Mouse (Mus musculus): ENCODE results near the gene Trim28. TPM values are rescaled to one million over a fixed set of nuclear protein-coding genes. Genes with fewer than 3 reads are reported as not detected.
"Not testable (repeated sequence)": the region's sequence is repeated elsewhere in the genome, so short reads cannot be mapped to it uniquely, and the experiment has no call there.

The Trim28 gene
- polyA plus RNA-seq, 1 experiment from 2014 or later: 396 TPM

GRCm38 (mm10) chr7:13053961-13054286 lies 55.0 kb downstream of the Trim28 start:
- Histone ChIP-seq H3K36me3 (replicated peaks) (no peaks in the 10 kb centered on the region), H3K4me3 (replicated peaks) (peak overlapping the region; percentile 55), H3K9me3 (no peaks in the 10 kb centered on the region), H3K27me3 (no peaks in the 10 kb centered on the region), H3K4me1 (peaks cover 6% of the 10 kb centered on the region; the same call in 1 of the 2 replicates), H3K9ac (peak overlapping the region; percentile 64), H3K27ac (peak overlapping the region; percentile 96), H3K4me2 (peak overlapping the region; percentile 59)
- no peak for ATAC-seq (ENCODE audit: low FRiP score)
- WGBS: 2% methylated on average over 15 of the region's 15 CpGs

- H3K4me2 ChIP-seq: peak within 1 kb of the TSS; percentile 59
- under 1% methylated on average over 41 of the region's 41 CpGs for WGBS
- peak within 1 kb of the TSS; percentile 96 for H3K27ac ChIP-seq
- H3K9me3 ChIP-seq: no peaks in the 10 kb centered on the region
- H3K4me1 ChIP-seq: peaks cover 6% of the 10 kb centered on the region; the same call in 1 of the 2 replicates
- H3K27me3 ChIP-seq: no peaks in the 10 kb centered on the region
- peak within 1 kb of the TSS; percentile 64 for H3K9ac ChIP-seq
- ATAC-seq (ENCODE audit: low FRiP score): peak; percentile 95
- H3K4me3 ChIP-seq (replicated peaks): peak within 1 kb of the TSS; percentile 55
- no peaks in the 10 kb centered on the region for H3K36me3 ChIP-seq (replicated peaks)
Observed at GRCm38 (mm10) chr7:13054287-13055010, 55.5 kb downstream of the Trim28 start, which contains the start of gene Mzf1. Mzf1 (minus strand) TSS chr7:13054764.

GRCm38 (mm10) chr7:13056913-13057700 lies 58.2 kb downstream of the Trim28 start:
- Histone ChIP-seq H3K27ac (no peak overlapping the region), H3K9ac (no peak overlapping the region), H3K9me3 (no peaks in the 10 kb centered on the region), H3K4me1 (peaks cover 6% of the 10 kb centered on the region; the same call in 1 of the 2 replicates), H3K36me3 (replicated peaks) (no peaks in the 10 kb centered on the region), H3K4me2 (no peak overlapping the region), H3K27me3 (no peaks in the 10 kb centered on the region), H3K4me3 (replicated peaks) (no peak overlapping the region)
- ATAC-seq (ENCODE audit: low FRiP score): no peak
- WGBS: 56% methylated on average over 8 of the region's 8 CpGs

- H3K36me3 ChIP-seq (replicated peaks): no peaks in the 10 kb centered on the region
- no peaks in the 10 kb centered on the region for H3K27me3 ChIP-seq
- no peak overlapping the region for H3K9ac ChIP-seq
- no peaks in the 10 kb centered on the region; the same call in 1 of the 2 replicates for H3K4me1 ChIP-seq
- no peak overlapping the region for H3K4me2 ChIP-seq
- H3K4me3 ChIP-seq (replicated peaks): no peak overlapping the region
- H3K27ac ChIP-seq: no peak overlapping the region
- 90% methylated on average over 9 of the region's 9 CpGs for WGBS
- H3K9me3 ChIP-seq: 0 out of 2 replicates have a peak, but pooled peaks cover 8% of the 10 kb centered on the region
- ATAC-seq (ENCODE audit: low FRiP score): no peak
Observed at GRCm38 (mm10) chr7:13059536-13059935, 60.6 kb downstream of the Trim28 start.

GRCm38 (mm10) chr7:13063399-13063798 lies 64.5 kb downstream of the Trim28 start:
- not testable (repeated sequence) for H3K4me3 ChIP-seq (replicated peaks); H3K36me3 ChIP-seq (replicated peaks); H3K9ac ChIP-seq; H3K27me3 ChIP-seq; H3K4me2 ChIP-seq; H3K27ac ChIP-seq; H3K4me1 ChIP-seq; ATAC-seq (ENCODE audit: low FRiP score)
- H3K9me3 ChIP-seq: 0 out of 2 replicates have a peak, but pooled peaks cover 12% of the 10 kb centered on the region
- WGBS: 59% methylated on average over 2 of the region's 2 CpGs

- no peak overlapping the region for H3K27ac ChIP-seq
- WGBS: 56% methylated on average over 5 of the region's 5 CpGs
- no peak for ATAC-seq (ENCODE audit: low FRiP score)
- H3K27me3 ChIP-seq: no peaks in the 10 kb centered on the region
- H3K9ac ChIP-seq: no peak overlapping the region
- no peaks in the 10 kb centered on the region for H3K4me1 ChIP-seq
- H3K4me3 ChIP-seq (replicated peaks): no peak overlapping the region
- H3K9me3 ChIP-seq: no peaks in the 10 kb centered on the region
- no peaks in the 10 kb centered on the region for H3K36me3 ChIP-seq (replicated peaks)
- H3K4me2 ChIP-seq: no peak overlapping the region
Observed at GRCm38 (mm10) chr7:13072293-13072692, 73.4 kb downstream of the Trim28 start.

Other genes starting within 250 kb of the Trim28 start
- 13.6 and 15.2 TPM in 2 replicates for gene Zscan18, start 195.5 kb upstream of the Trim28 start, polyA plus RNA-seq (2016; fragmentation: Nextera tagmentation; extraction: Ambion mirVana)
- 25.4 and 28.2 TPM in 2 replicates for gene Zfp329, start 180.3 kb upstream of the Trim28 start, polyA plus RNA-seq (2016; fragmentation: Nextera tagmentation; extraction: Ambion mirVana)
- gene Zfp110, start 164.4 kb upstream of the Trim28 start, polyA plus RNA-seq (2016; fragmentation: Nextera tagmentation; extraction: Ambion mirVana): 32.4 and 34.5 TPM in 2 replicates
- gene Zfp128, start 117.9 kb upstream of the Trim28 start, polyA plus RNA-seq (2016; fragmentation: Nextera tagmentation; extraction: Ambion mirVana): 6.0 and 6.2 TPM in 2 replicates
- 13.8 and 15.8 TPM in 2 replicates for gene Zscan22, start 101.3 kb upstream of the Trim28 start, polyA plus RNA-seq (2016; fragmentation: Nextera tagmentation; extraction: Ambion mirVana)
- 585 and 638 TPM in 2 replicates for gene Rps5, start 76.8 kb upstream of the Trim28 start, polyA plus RNA-seq (2016; fragmentation: Nextera tagmentation; extraction: Ambion mirVana)
- gene Rnf225, start 71.7 kb upstream of the Trim28 start, polyA plus RNA-seq (2016; fragmentation: Nextera tagmentation; extraction: Ambion mirVana): 0.81 and 0.83 TPM in 2 replicates
- gene Zfp324, start 33.3 kb upstream of the Trim28 start, polyA plus RNA-seq (2016; fragmentation: Nextera tagmentation; extraction: Ambion mirVana): 11.3 and 12.4 TPM in 2 replicates
- 15.3 and 15.7 TPM in 2 replicates for gene Zfp446, start 21.3 kb upstream of the Trim28 start, polyA plus RNA-seq (2016; fragmentation: Nextera tagmentation; extraction: Ambion mirVana)
- gene Slc27a5, start 922 bp upstream of the Trim28 start, polyA plus RNA-seq (2016; fragmentation: Nextera tagmentation; extraction: Ambion mirVana): 0.14 and 0.18 TPM in 2 replicates
- gene Zbtb45, start 10.9 kb downstream of the Trim28 start, polyA plus RNA-seq (2016; fragmentation: Nextera tagmentation; extraction: Ambion mirVana): 34.9 and 35.9 TPM in 2 replicates
- gene Chmp2a, start 35.7 kb downstream of the Trim28 start, polyA plus RNA-seq (2016; fragmentation: Nextera tagmentation; extraction: Ambion mirVana): 127 and 132 TPM in 2 replicates
- 107 and 154 TPM in 2 replicates for gene Ube2m, start 39.2 kb downstream of the Trim28 start, polyA plus RNA-seq (2016; fragmentation: Nextera tagmentation; extraction: Ambion mirVana)
- 5.3 and 5.4 TPM in 2 replicates for gene Mzf1, start 55.6 kb downstream of the Trim28 start, polyA plus RNA-seq (2016; fragmentation: Nextera tagmentation; extraction: Ambion mirVana)
- gene Vmn1r85, start 96.1 kb downstream of the Trim28 start, polyA plus RNA-seq (2016; fragmentation: Nextera tagmentation; extraction: Ambion mirVana): not detected in 2 replicates
- gene Vmn1r86, start 120.8 kb downstream of the Trim28 start, polyA plus RNA-seq (2016; fragmentation: Nextera tagmentation; extraction: Ambion mirVana): not detected in 2 replicates
- not detected in 2 replicates for gene Vmn1r87, start 141.0 kb downstream of the Trim28 start, polyA plus RNA-seq (2016; fragmentation: Nextera tagmentation; extraction: Ambion mirVana)
- 0.03 TPM in 1 of 2 replicates, not detected in the other for gene Vmn1r88, start 160.5 kb downstream of the Trim28 start, polyA plus RNA-seq (2016; fragmentation: Nextera tagmentation; extraction: Ambion mirVana)
- not detected in 2 replicates for gene Vmn1r89, start 213.9 kb downstream of the Trim28 start, polyA plus RNA-seq (2016; fragmentation: Nextera tagmentation; extraction: Ambion mirVana)

Data from forebrain, embryonic 12.5 days (tissue).